8 mouse cellular contexts compared by ENCODE assay signal in the genomic region with DNA sequence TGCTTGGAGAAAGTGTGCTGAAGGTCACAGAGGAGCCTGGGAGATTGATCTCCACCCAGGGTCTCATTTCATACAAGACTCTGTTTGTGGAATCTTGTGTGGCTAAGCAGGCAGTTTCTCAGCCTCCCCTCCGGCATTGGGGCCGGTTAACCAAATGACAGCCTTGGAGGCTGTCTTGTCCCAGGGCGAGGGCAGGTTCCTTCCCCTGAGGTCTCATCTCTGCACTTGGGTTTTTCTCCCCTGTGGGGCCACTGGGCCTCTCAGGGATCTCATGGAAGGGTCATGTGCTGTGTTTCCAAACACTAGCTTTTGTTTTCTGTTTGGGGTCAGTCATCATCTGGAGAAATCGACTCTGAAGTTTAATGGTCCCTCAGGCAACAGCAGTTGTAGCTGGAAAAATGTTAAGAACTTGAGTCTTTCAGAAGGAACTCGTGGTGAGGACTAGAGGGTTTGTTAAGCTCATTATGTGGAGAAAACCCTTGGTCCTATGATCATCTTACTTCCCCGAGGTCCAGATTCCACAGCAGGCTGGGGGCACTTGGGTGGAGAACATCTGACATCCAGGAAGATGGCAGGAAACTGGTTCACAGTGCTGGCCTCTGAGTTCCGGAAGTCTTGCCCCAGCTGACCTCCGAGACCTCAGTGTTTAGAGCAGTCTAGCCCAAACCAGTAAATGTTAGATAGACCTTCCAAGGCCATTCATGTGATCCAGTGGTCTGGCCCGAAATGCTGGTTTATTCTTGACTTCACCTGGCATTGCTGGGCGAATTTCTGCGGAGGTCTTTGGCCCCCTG.
A peak's percentile ranks its signal among the peaks of the same experiment; 100 is the strongest.
DNase-seq lines count a peak whose midpoint lies in the region; ATAC-seq and TF ChIP-seq lines count a peak whose summit lies in the region.

No protein-coding gene starts in this region.

- H3K9ac ChIP-seq in neural tube, embryonic 13.5 days: no peak overlapping the region
- no peak overlapping the region for H3K9ac ChIP-seq in neural tube, embryonic 15.5 days (replicated peaks)
- no peak overlapping the region for H3K9ac ChIP-seq in forebrain, postnatal 0 days

- H3K27me3 ChIP-seq in neural tube, embryonic 13.5 days: no peaks in the 10 kb centered on the region
- H3K27me3 ChIP-seq in neural tube, embryonic 15.5 days (replicated peaks): no peaks in the 10 kb centered on the region
- no peaks in the 10 kb centered on the region for H3K27me3 ChIP-seq in forebrain, postnatal 0 days (ENCODE audit: insufficient read depth, low read length)

- no peak for ATAC-seq in neural tube, embryonic 13.5 days (ENCODE audit: low read depth)
- no peak for ATAC-seq in neural tube, embryonic 15.5 days (ENCODE audit: low FRiP score)
- ATAC-seq in forebrain, postnatal 0 days: no peak

- peak overlapping the region; percentile 29 for H3K4me2 ChIP-seq in neural tube, embryonic 13.5 days
- H3K4me2 ChIP-seq in neural tube, embryonic 15.5 days: no peak overlapping the region
- H3K4me2 ChIP-seq in forebrain, postnatal 0 days (ENCODE audit: low read depth): no peak overlapping the region

- WGBS in neural tube, embryonic 13.5 days: 63% methylated on average over 11 of the region's 11 CpGs
- whole genome bisulfite sequencing in neural tube, embryonic 15.5 days: 66% methylated on average over 11 of the region's 11 CpGs
- WGBS in forebrain, postnatal 0 days: 68% methylated on average over 11 of the region's 11 CpGs

- TF ChIP-seq CTCF in forebrain, postnatal 0 days (IDR thresholded peaks at IDR 0.05; ENCODE audit: low read depth): no peak

- no peak overlapping the region for H3K4me3 ChIP-seq in neural tube, embryonic 13.5 days
- no peak overlapping the region for H3K4me3 ChIP-seq in neural tube, embryonic 15.5 days (replicated peaks)
- H3K4me3 ChIP-seq in forebrain, postnatal 0 days (ENCODE audit: low read depth, low read length): no peak overlapping the region

- peak; percentile 39 to 43 for DNase-seq in adrenal gland, postnatal 36 days
- DNase-seq in adrenal gland, adult 18-20 months (ENCODE audit: low spot score in 2 of 2): no peak
- DNase-seq in kidney, postnatal 14 days: peak; percentile 56
- no peak for DNase-seq in frontal cortex, postnatal 14 days (ENCODE audit: low spot score in 2 of 2)
- DNase-seq in cerebellum, postnatal 4 days (ENCODE audit: low spot score in 2 of 2): no peak
- DNase-seq in forebrain, postnatal 0 days: no peak

- H3K9me3 ChIP-seq in neural tube, embryonic 13.5 days: no peaks in the 10 kb centered on the region
- no peaks in the 10 kb centered on the region for H3K9me3 ChIP-seq in neural tube, embryonic 15.5 days (replicated peaks)
- no peaks in the 10 kb centered on the region for H3K9me3 ChIP-seq in forebrain, postnatal 0 days (ENCODE audit: low read length)

- peak overlapping the region; percentile 18; the same call in 1 of the 2 replicates for H3K27ac ChIP-seq in neural tube, embryonic 13.5 days (replicated peaks)
- no peak overlapping the region; the same call in 1 of the 2 replicates for H3K27ac ChIP-seq in neural tube, embryonic 15.5 days (replicated peaks)
- H3K27ac ChIP-seq in forebrain, postnatal 0 days (ENCODE audit: low read depth, low read length): no peak overlapping the region

- H3K4me1 ChIP-seq in neural tube, embryonic 13.5 days (replicated peaks): peaks cover 14% of the 10 kb centered on the region; the same call in 1 of the 2 replicates
- no peaks in the 10 kb centered on the region for H3K4me1 ChIP-seq in neural tube, embryonic 15.5 days
- H3K4me1 ChIP-seq in forebrain, postnatal 0 days (ENCODE audit: insufficient read depth): no peaks in the 10 kb centered on the region

- no peaks in the 10 kb centered on the region for H3K36me3 ChIP-seq in neural tube, embryonic 13.5 days
- no peaks in the 10 kb centered on the region for H3K36me3 ChIP-seq in neural tube, embryonic 15.5 days
- H3K36me3 ChIP-seq in forebrain, postnatal 0 days (ENCODE audit: insufficient read depth): no peaks in the 10 kb centered on the region

Comparison
In these comparisons a context has a peak if more than half of its experiments do, and no peak if none do; other contexts are left out.
1. DNase-seq: peak in adrenal gland, postnatal 36 days (2 of 2) and kidney, postnatal 14 days (single experiment); none in adrenal gland, adult 18-20 months (0 of 2), frontal cortex, postnatal 14 days (0 of 2), cerebellum, postnatal 4 days (0 of 2) and forebrain, postnatal 0 days (single experiment).